Mouse (Mus musculus) testis, adult 2 months (tissue): ENCODE data around the gene Stambpl1.

Experiments used
- CTCF ChIP-seq: fragments of 200-500 bp; IDR thresholded peaks from 2 replicates; pipeline ENCODE4 v1.5.1; 2012; ENCODE audit warnings: low read depth, mild to moderate bottlenecking, inconsistent platforms, low read length, moderate library complexity; ENCODE audit not compliant: control insufficient read depth, insufficient read depth, insufficient replicate concordance
- POLR2A ChIP-seq: fragments of 200-500 bp; IDR thresholded peaks from 2 replicates; pipeline ENCODE4 v1.6.1; 2012; ENCODE audit warnings: low read depth, mild to moderate bottlenecking, inconsistent platforms, low read length, moderate library complexity; ENCODE audit not compliant: control insufficient read depth

- TF ChIP-seq CTCF (no peak), POLR2A (no peak)
These were observed 12.9 kb upstream of the Stambpl1 start for GRCm38 (mm10) chr19:34179136-34179535.
